Mouse (Mus musculus) small intestine, adult 2 months (tissue): ENCODE data around the gene Kctd5. TPM values are rescaled to one million over a fixed set of nuclear protein-coding genes. Genes with fewer than 3 reads are reported as not detected.

Source experiments
- H3K27ac ChIP-seq: fragments of 200-500 bp; 2 replicates; pipeline ENCODE4 v1.5.1; 2012; ENCODE audit warnings: low read depth, low read length, control low read depth, inconsistent platforms; ENCODE audit not compliant: insufficient read depth
- H3K27me3 ChIP-seq: fragments of 200-500 bp; 2 replicates; pipeline ENCODE4 v1.6.1; 2012; ENCODE audit warnings: mild to moderate bottlenecking, moderate library complexity, low read length, inconsistent platforms; ENCODE audit not compliant: control insufficient read depth, insufficient read depth
- H3K36me3 ChIP-seq: fragments of 200-500 bp; 2 replicates; pipeline ENCODE4 v1.6.1; 2012; ENCODE audit warnings: mild to moderate bottlenecking, low read length, control low read depth, inconsistent platforms; ENCODE audit not compliant: control insufficient read depth, insufficient read depth
- H3K4me1 ChIP-seq: fragments of 200-500 bp; 2 replicates; pipeline ENCODE4 v1.6.1; 2012; ENCODE audit warnings: low read length, inconsistent platforms, mixed read lengths; ENCODE audit not compliant: control insufficient read depth, insufficient read depth, insufficient read length
- H3K4me3 ChIP-seq: fragments of 200-500 bp; 2 replicates; pipeline ENCODE4 v1.5.1; 2012; ENCODE audit warnings: low read depth, mild to moderate bottlenecking, control low read depth, inconsistent platforms, low read length, moderate library complexity
- CTCF ChIP-seq: fragments of 200-500 bp; IDR thresholded peaks from 2 replicates; pipeline ENCODE4 v1.5.1; 2012; ENCODE audit warnings: low read depth, mild to moderate bottlenecking, control low read depth, inconsistent platforms, low read length, moderate library complexity, mixed read lengths; ENCODE audit not compliant: insufficient replicate concordance, insufficient read length; ENCODE audit errors: extremely low read depth
- POLR2A ChIP-seq: fragments of 200-500 bp; IDR thresholded peaks from 2 replicates; pipeline ENCODE4 v1.6.1; 2012; ENCODE audit warnings: low read depth, mild to moderate bottlenecking, control low read depth, inconsistent platforms, low read length, moderate library complexity
- WGBS: fragments of 180-500 bp; shearing (Covaris S2); methylation state at CpG from one replicate; pipeline ENCODE4 v1.1.7; 2018; 5-methylcytosine and 5-hydroxymethylcytosine counted together
- polyA plus RNA-seq: library from polyadenylated mRNA; depleted of rRNA; stranded (reverse); fragments of >200 nt; gene quantifications from 2 replicates; pipeline ENCODE4 v1.2.3, GENCODE M21; 2012

Gene Kctd5
- polyA plus RNA-seq, 1 experiment = 74.6 TPM

DNA sequence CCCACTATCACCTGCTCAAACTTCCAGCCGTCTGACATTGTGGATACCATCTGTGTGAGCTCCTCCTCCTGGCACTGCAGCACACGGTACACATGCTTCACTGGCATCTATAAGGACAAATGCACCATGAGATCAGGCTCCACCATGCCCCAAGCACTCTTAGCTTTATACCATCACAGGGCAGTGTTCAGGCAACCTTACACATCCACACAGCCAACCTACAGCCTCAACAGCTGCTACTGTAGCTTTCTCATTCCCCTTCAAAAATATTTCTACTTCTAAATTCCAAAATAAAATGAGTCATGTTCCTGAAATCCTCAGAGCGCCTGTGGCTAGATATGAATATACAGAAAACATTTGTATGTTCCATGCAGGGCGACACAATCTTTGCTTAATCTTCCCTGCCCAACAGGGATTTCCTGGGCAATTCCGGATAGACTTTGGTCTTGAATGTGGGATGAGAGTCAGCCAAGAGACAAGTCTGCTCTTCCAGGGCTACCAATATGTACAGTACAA is 15.5 kb downstream of the Kctd5 start:
- peaks cover 36% of the 10 kb centered on the region for H3K4me1 ChIP-seq
- TF ChIP-seq POLR2A = no peak
- TF ChIP-seq CTCF = no peak
- no peak overlapping the region for H3K4me3 ChIP-seq
- H3K27ac ChIP-seq = peak overlapping the region; percentile 93
- WGBS = 70% methylated on average over 5 of the region's 5 CpGs
- peaks cover 80% of the 10 kb centered on the region for H3K36me3 ChIP-seq
- no peaks in the 10 kb centered on the region for H3K27me3 ChIP-seq

DNA sequence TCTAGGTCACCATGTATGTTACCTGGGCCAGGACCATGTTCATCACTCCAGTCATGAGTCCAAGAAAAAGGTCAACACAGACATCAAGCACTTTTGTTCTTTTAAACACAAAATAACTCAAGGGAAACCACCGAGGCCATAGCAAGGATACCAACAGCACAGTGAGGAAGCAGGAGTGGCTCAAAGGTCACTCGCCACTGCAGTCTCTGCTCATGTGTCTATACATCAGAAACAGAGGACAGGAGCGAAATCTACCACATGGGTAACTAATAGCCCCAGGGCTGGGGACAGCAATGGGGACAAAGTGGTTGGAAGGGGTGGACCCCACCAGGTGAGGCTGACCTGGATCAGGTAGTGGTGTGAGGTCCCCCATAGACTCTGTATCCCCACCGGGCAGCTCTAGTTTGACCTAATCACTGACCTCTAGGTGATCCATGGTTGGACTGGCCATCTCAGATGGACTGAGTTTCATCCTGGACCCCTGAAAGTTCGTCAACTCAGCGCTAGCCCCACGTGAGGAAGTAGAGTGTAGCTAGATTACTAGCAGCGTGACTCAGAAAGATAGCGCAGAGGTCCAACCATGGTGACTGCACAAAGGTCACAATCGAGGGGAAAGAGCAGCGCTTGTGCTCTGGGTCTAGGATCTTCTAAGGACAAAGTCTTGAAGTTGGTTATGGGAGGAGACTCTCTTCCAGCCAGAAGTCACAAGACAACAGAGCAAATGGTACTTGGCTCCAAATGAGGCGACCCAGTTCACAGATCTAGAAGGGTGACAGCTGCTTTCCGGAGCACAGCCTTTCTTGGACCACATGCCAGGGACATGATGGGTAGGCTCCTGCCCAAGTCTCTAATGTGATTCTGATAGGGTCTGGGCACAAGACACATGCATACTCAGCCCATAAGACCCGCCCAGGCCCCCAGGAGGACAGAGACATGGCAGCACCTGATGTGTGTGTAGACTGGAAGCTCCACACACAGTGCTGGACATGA is 16.4 kb downstream of the Kctd5 start:
- 61% methylated on average over 14 of the region's 14 CpGs for WGBS
- TF ChIP-seq POLR2A (0 out of 2 replicates have a peak, but pooled peaks have one; percentile 23), CTCF (no peak)
- Histone ChIP-seq H3K27ac (peak overlapping the region; percentile 98), H3K4me1 (peaks cover 34% of the 10 kb centered on the region), H3K36me3 (peaks cover 79% of the 10 kb centered on the region), H3K4me3 (no peak overlapping the region), H3K27me3 (no peaks in the 10 kb centered on the region)

DNA sequence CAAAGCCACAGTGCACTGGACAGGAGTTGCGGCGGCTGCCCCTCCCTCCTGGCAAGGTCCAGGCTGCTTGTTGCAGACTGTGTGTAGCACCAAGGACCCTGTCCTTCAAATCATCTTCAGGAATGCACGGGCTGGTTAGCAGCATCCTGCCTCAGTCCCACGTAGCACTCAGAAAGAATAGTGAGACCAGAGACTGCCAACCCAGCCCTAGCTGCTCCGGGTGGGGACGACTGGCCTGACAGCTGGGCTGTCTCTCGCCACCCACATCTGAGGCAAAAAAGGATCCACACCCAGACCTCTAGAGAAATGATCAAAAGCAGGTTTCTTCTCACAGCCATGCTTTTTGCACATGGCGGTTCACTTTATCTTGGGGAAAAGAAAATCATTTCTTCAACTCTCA is 24.3 kb downstream of the Kctd5 start:
- peaks cover 27% of the 10 kb centered on the region for H3K4me1 ChIP-seq
- no peak overlapping the region for H3K4me3 ChIP-seq
- TF ChIP-seq POLR2A (no peak), CTCF (no peak)
- H3K27ac ChIP-seq = no peak overlapping the region
- peaks cover 58% of the 10 kb centered on the region for H3K36me3 ChIP-seq
- 88% methylated on average over 8 of the region's 8 CpGs for WGBS
- no peaks in the 10 kb centered on the region for H3K27me3 ChIP-seq

DNA sequence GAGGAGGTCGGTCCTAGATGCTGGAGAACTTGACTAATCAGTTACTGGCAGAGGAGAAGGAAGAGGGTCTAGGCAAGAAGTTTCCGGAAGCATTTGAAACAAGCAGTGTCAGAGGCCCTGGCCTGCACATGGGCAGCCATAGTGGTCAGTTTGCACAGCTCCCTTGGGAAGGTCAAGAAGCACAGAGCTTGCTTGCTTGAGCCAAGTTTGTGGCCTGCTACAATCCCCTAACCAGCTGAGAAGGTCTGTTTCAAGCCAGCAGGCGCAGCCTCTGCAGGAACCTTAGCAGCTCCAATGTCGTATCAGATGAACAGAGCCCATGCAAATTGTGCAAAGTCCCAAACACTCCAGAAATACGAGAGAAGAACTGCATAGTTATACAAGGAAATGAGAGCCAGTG is 25.2 kb downstream of the Kctd5 start:
- Histone ChIP-seq H3K27ac (peak overlapping the region; percentile 72; the same call in 1 of the 2 replicates), H3K36me3 (peaks cover 50% of the 10 kb centered on the region)

DNA sequence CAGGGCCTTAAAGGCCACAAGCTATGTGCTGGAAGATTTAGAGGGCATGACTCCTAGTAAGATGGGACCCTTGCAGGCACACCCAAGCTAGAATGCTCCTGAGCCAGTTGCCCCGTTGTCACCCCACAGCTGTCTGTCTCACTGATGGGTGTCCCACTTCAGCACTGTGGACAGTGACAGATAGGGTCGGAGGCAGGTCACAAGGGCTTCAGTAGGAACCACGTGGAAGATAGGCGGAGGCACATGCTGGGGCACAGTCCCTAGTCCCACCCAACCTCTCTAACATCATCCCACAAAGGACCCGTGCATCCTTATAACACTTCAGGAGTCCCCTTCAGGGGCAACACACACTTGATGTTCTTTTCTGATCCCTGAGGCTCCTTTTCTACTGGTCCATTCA is 27.3 kb downstream of the Kctd5 start:
- no peak overlapping the region for H3K4me3 ChIP-seq
- WGBS = 29% methylated on average over 5 of the region's 5 CpGs
- peaks cover 27% of the 10 kb centered on the region for H3K4me1 ChIP-seq
- no peak overlapping the region for H3K27ac ChIP-seq
- H3K36me3 ChIP-seq = peaks cover 34% of the 10 kb centered on the region
- no peaks in the 10 kb centered on the region for H3K27me3 ChIP-seq
- no peak for TF ChIP-seq POLR2A
- TF ChIP-seq CTCF = no peak

More for the DNA sequence above, 25.2 kb downstream of the Kctd5 start:
- Histone ChIP-seq H3K27me3 (no peaks in the 10 kb centered on the region), H3K4me1 (peaks cover 27% of the 10 kb centered on the region), H3K4me3 (no peak overlapping the region)
- 68% methylated on average over 5 of the region's 5 CpGs for WGBS
- TF ChIP-seq POLR2A (no peak), CTCF (no peak)

DNA sequence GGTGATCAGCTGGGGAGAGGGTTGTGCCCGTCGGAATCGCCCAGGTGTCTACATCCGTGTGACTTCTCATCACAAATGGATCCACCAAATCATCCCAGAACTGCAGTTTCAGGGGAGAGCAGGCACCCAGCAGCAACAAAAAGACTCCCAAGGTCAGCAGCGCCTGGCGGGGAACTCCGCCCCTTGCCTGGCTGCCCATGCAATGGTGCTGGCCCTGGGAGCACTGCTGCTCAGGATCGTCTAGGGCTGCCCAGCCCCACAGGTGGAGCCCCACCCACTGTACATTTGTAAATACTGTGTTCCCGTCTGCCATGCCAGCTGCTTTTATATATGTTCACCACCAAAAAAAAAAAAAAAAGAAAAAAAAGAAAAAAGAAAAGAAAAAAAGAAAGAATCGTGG is 27.7 kb downstream of the Kctd5 start:
- Histone ChIP-seq H3K27me3 (no peaks in the 10 kb centered on the region), H3K4me3 (no peak overlapping the region), H3K36me3 (peaks cover 30% of the 10 kb centered on the region), H3K27ac (no peak overlapping the region), H3K4me1 (peaks cover 27% of the 10 kb centered on the region)
- TF ChIP-seq POLR2A (no peak), CTCF (no peak)
- 55% methylated on average over 10 of the region's 10 CpGs for WGBS

DNA sequence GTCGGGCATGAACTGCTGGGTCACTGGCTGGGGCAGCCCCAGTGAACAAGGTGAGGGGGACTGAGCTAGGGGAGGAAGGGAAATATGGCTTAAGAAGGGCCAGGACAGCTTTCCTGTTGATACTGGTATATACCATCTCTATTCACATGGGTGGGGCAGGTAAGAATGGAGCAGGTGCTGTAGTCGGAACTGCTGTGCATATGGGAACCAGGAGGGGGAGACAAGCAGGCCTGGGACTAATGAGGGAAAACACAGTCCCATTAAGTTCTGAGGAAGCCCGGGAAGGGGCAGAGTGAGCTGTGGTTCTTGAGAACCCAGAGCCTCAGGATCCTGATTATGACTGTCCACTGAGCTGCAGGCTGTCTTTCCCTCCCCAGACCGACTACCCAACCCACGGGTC is 28.8 kb downstream of the Kctd5 start:
- Histone ChIP-seq H3K27me3 (no peaks in the 10 kb centered on the region), H3K4me1 (peaks cover 27% of the 10 kb centered on the region), H3K27ac (no peak overlapping the region), H3K36me3 (peaks cover 21% of the 10 kb centered on the region), H3K4me3 (no peak overlapping the region)
- WGBS = 28% methylated on average over 5 of the region's 5 CpGs
- TF ChIP-seq POLR2A (no peak), CTCF (peak; percentile 39; the same call in 1 of the 2 replicates)

DNA sequence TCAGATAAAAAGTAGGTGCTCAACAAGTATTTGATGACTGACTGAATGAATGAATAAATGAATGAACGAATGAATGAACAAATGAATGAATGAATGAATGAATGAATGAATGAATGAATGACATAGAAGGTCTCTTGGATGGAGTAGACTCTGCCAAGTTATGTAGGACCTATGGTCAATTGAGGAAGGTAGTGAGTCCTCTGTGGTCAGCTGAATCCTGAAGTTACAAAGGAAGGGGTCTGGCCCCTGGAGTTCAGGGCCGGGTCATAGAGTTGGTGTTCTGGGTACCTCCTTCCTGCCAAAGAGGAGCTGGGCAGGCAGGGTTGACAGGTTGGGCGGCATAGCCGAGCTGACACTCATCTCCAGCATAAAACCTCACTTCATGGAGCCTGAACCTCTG is 35.4 kb downstream of the Kctd5 start, which contains the start of gene Prss27:
Prss27 (plus strand) TSS at position 301 of the 400 bp plus-strand sequence.
- peak within 1 kb of the TSS; percentile 16 for H3K4me3 ChIP-seq
- H3K36me3 ChIP-seq = no peaks in the 10 kb centered on the region
- TF ChIP-seq CTCF = no peak
- no peak for TF ChIP-seq POLR2A
- H3K27ac ChIP-seq = peak within 1 kb of the TSS; percentile 91
- H3K4me1 ChIP-seq = peaks cover 22% of the 10 kb centered on the region
- no peaks in the 10 kb centered on the region for H3K27me3 ChIP-seq
- WGBS = 44% methylated on average over 4 of the region's 4 CpGs
